Mouse (Mus musculus) kidney, adult 2 months (tissue): ENCODE results near the gene Psmb5.

Experiments used
- CTCF ChIP-seq: fragments of 200-500 bp; conservative IDR thresholded peaks from 2 replicates; pipeline ENCODE4 v1.5.1; 2011; ENCODE audit warnings: low read depth, mild to moderate bottlenecking, control low read depth, low read length, moderate library complexity, mixed read lengths; ENCODE audit not compliant: insufficient read depth, insufficient read length
- POLR2A ChIP-seq: fragments of 200-500 bp; IDR thresholded peaks from one replicate; pipeline ENCODE4 v1.6.1; 2011; ENCODE audit warnings: low read depth, low read length, control low read depth

DNA sequence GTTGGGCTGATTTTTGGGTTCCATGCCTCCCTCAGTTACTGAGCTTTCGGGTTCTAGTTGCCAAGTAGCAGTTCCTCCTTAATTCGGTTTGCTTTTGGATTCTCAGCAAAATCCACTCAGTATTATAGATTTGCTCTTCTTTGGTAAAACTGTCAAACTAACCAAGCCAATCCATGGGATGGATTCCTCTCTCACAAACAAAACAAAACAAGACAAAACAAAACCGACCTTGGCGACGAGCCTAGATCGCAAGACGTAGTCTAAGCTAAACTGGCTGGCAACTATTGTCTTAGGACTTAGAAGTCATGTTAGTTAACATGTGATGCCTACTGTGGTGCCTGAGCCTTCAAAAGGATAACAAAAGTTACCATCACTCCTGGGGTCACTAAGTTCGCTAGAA is 14.1 kb downstream of the Psmb5 start:
- no peak for TF ChIP-seq CTCF
- TF ChIP-seq POLR2A, result no peak
